Mouse (Mus musculus) limb, embryonic 13.5 days (tissue): ENCODE measurements at regions not wholly inside any gene's neighbourhood (a gene's known extent, or its start where the extent isn't known, plus 50 kb on each side); places are given as distances from the start of the nearest gene placed in this dataset.

Experiments used
- ATAC-seq: fragments of 200-750 bp; cut with Nextera tagmentation; 2 replicates; pipeline ENCODE4 v1.8.0; 2017; ENCODE audit warnings: low read depth, moderate number of reproducible peaks, moderate TSS enrichment; ENCODE audit not compliant: low FRiP score
- H3K27ac ChIP-seq: fragments of 300-500 bp; sonication (generic); 2 replicates; pipeline ENCODE4 v1.5.1; 2015; ENCODE audit warnings: inconsistent platforms, mild to moderate bottlenecking, moderate library complexity
- H3K27me3 ChIP-seq: fragments of 300-500 bp; sonication (generic); 2 replicates; pipeline ENCODE4 v1.6.1; 2015; ENCODE audit warnings: mild to moderate bottlenecking, inconsistent platforms
- H3K36me3 ChIP-seq: fragments of 300-500 bp; sonication (generic); 2 replicates; pipeline ENCODE4 v1.6.1; 2015; ENCODE audit warnings: inconsistent platforms, mild to moderate bottlenecking, moderate library complexity
- H3K4me1 ChIP-seq: fragments of 300-500 bp; sonication (generic); 2 replicates; pipeline ENCODE4 v1.6.1; 2015; ENCODE audit warnings: inconsistent platforms
- H3K4me2 ChIP-seq: fragments of 300-500 bp; sonication (generic); replicated peaks from 2 replicates; pipeline ENCODE4 v1.6.1; 2015; ENCODE audit warnings: inconsistent platforms, mild to moderate bottlenecking, moderate library complexity
- H3K4me3 ChIP-seq: fragments of 300-500 bp; sonication (generic); 2 replicates; pipeline ENCODE4 v1.5.1; 2015; ENCODE audit warnings: moderate library complexity, mild to moderate bottlenecking, inconsistent platforms
- H3K9ac ChIP-seq: fragments of 300-500 bp; sonication (generic); 2 replicates; pipeline ENCODE4 v1.6.1; 2015; ENCODE audit warnings: mild to moderate bottlenecking, inconsistent platforms
- H3K9me3 ChIP-seq: fragments of 300-500 bp; sonication (generic); 2 replicates; pipeline ENCODE4 v1.6.1; 2016; ENCODE audit warnings: inconsistent platforms
- WGBS: fragments of 180-500 bp; shearing (Covaris S2); methylation state at CpG from one replicate; pipeline ENCODE4 v1.1.7; 2015; 5-methylcytosine and 5-hydroxymethylcytosine counted together

DNA sequence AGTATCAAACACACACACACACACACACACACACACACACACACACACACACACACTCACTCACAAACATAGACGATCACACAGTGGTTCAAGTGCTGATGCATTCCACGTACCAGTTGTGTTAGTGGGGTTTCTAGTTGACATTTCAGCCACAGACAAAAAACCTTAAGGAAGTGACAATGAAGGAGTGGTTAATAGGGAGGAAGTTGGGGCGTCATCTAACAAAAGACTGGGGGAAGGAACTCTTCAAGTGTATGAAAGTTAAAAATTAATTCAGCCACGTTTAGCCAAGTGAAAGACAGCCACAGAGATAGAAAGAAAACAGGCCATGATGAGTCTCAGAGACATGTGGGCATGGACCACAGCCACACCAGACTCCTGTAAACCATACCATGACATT is 316.1 kb upstream of the Slc24a5 start:
- no peak overlapping the region for H3K27ac ChIP-seq
- no peak overlapping the region for H3K9ac ChIP-seq
- no peaks in the 10 kb centered on the region for H3K36me3 ChIP-seq
- WGBS: 70% methylated on average over 4 of the region's 4 CpGs
- no peak for ATAC-seq
- H3K4me3 ChIP-seq: no peak overlapping the region
- 0 out of 2 replicates have a peak, but pooled peaks cover 3% of the 10 kb centered on the region for H3K9me3 ChIP-seq
- H3K27me3 ChIP-seq: no peaks in the 10 kb centered on the region
- no peak overlapping the region for H3K4me2 ChIP-seq
- no peaks in the 10 kb centered on the region for H3K4me1 ChIP-seq

- Histone ChIP-seq H3K4me3 (no peak overlapping the region), H3K4me2 (no peak overlapping the region), H3K27ac (no peak overlapping the region), H3K4me1 (no peaks in the 10 kb centered on the region), H3K27me3 (no peaks in the 10 kb centered on the region), H3K9ac (no peak overlapping the region), H3K36me3 (no peaks in the 10 kb centered on the region), H3K9me3 (0 out of 2 replicates have a peak, but pooled peaks cover 3% of the 10 kb centered on the region)
- no peak for ATAC-seq
- 83% methylated on average over 5 of the region's 5 CpGs for WGBS
These were observed 314.2 kb upstream of the Slc24a5 start for GRCm38 (mm10) chr2:124753717-124754116.

DNA sequence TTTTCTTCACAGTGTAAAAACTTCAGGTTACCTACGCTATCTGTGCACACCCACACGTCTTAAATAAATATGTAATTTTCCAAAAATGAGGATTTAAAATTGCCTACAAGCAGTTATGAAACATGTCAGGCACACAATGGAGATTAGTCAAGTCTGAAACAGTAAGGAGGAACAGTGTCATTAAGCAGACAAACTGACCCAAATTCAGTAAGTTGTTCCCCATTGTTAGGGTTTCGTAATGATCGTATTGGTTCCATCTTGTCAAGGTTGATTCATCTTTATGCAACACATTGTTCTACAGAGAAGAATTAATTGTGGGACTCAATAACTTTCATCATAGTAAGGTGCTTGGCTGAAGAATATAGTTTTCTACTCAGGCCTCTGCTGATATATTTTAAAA is 312.7 kb upstream of the Slc24a5 start:
- Histone ChIP-seq H3K9me3 (0 out of 2 replicates have a peak, but pooled peaks cover 3% of the 10 kb centered on the region), H3K36me3 (no peaks in the 10 kb centered on the region), H3K4me3 (no peak overlapping the region), H3K27ac (no peak overlapping the region), H3K4me2 (no peak overlapping the region), H3K27me3 (no peaks in the 10 kb centered on the region), H3K4me1 (no peaks in the 10 kb centered on the region), H3K9ac (no peak overlapping the region)
- WGBS: 94% methylated on average over 4 of the region's 4 CpGs
- ATAC-seq: no peak

DNA sequence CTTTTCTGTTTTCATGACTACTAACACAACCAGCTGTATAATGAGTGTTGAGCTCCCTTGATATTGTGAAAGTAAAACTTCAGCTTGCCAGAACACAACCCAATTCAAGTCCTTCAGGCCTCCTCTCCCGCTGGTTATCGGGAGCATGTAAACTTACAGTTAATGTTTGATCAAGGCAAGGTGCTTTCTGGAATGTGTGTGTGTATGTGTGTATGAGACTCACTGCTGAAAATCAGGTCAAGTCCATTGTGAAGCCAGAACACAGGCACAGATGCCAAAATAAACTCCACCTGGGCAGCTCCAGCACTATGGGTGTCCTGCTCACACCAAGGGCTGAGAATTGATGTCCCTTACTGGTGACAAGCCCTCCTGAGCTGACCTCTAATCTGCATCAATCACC is 308.9 kb upstream of the Slc24a5 start:
- Histone ChIP-seq H3K4me2 (no peak overlapping the region), H3K27ac (no peak overlapping the region), H3K9me3 (no peaks in the 10 kb centered on the region), H3K4me1 (no peaks in the 10 kb centered on the region), H3K4me3 (no peak overlapping the region), H3K9ac (no peak overlapping the region), H3K36me3 (no peaks in the 10 kb centered on the region), H3K27me3 (no peaks in the 10 kb centered on the region)
- WGBS: 81% methylated on average over 2 of the region's 2 CpGs
- ATAC-seq: no peak

- Histone ChIP-seq H3K4me2 (no peak overlapping the region), H3K27ac (no peak overlapping the region), H3K4me3 (no peak overlapping the region), H3K36me3 (no peaks in the 10 kb centered on the region), H3K9ac (no peak overlapping the region), H3K27me3 (no peaks in the 10 kb centered on the region), H3K9me3 (no peaks in the 10 kb centered on the region), H3K4me1 (no peaks in the 10 kb centered on the region)
- no peak for ATAC-seq
- WGBS: 64% methylated on average over 7 of the region's 7 CpGs
These were observed 304.3 kb upstream of the Slc24a5 start for GRCm38 (mm10) chr2:124763650-124764049.

DNA sequence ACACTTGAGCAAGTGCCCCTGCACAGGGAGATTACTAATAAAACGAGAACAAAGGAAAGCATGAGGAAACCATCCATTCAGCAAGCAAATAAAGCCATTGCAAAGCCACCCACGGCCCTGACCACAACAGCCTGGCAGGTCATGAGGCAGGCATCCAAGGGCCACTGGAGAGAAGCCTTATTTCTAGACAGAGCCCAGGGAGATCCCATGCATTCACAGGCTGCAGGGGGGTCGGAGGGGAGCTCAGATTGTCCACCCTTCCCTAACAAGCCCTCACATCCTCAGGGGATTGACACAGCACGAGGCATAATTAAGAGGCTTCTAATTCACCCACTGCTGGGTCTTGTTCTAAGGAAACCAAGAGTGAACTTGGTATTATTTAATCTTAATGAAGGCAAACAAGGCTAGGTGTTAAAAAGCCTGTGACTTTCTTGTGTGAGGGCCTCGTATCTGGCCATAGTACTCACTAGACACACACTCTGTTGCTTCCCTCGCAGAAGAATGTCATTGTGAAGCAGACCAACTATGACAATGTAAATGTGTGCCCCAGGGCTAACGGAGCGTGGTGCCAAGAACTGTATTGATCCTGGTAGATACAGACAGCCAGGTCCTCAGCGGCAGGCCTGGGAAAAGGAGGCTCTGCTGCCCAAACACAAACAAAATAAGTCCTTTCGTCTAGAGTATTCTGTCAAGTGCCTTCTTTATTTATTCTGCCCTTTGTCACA is 303.6 kb upstream of the Slc24a5 start:
- Histone ChIP-seq H3K9me3 (no peaks in the 10 kb centered on the region), H3K4me1 (no peaks in the 10 kb centered on the region), H3K36me3 (no peaks in the 10 kb centered on the region), H3K27ac (no peak overlapping the region), H3K9ac (no peak overlapping the region), H3K4me2 (no peak overlapping the region), H3K4me3 (no peak overlapping the region), H3K27me3 (no peaks in the 10 kb centered on the region)
- no peak for ATAC-seq
- WGBS: 61% methylated on average over 10 of the region's 10 CpGs

- no peaks in the 10 kb centered on the region for H3K27me3 ChIP-seq
- H3K36me3 ChIP-seq: no peaks in the 10 kb centered on the region
- no peaks in the 10 kb centered on the region for H3K4me1 ChIP-seq
- H3K9ac ChIP-seq: no peak overlapping the region
- ATAC-seq: no peak
- WGBS: 93% methylated on average over 6 of the region's 6 CpGs
- no peak overlapping the region for H3K4me2 ChIP-seq
- H3K27ac ChIP-seq: no peak overlapping the region
- no peak overlapping the region for H3K4me3 ChIP-seq
- no peaks in the 10 kb centered on the region for H3K9me3 ChIP-seq
These were observed 298.5 kb upstream of the Slc24a5 start for GRCm38 (mm10) chr2:124769267-124769967.

- Histone ChIP-seq H3K9ac (no peak overlapping the region), H3K4me1 (no peaks in the 10 kb centered on the region), H3K4me2 (no peak overlapping the region), H3K27me3 (no peaks in the 10 kb centered on the region), H3K9me3 (no peaks in the 10 kb centered on the region), H3K36me3 (no peaks in the 10 kb centered on the region), H3K4me3 (no peak overlapping the region), H3K27ac (no peak overlapping the region)
- no peak for ATAC-seq
- 80% methylated on average over 2 of the region's 2 CpGs for WGBS
These were observed 297.9 kb upstream of the Slc24a5 start for GRCm38 (mm10) chr2:124770028-124770427.

- no peak overlapping the region for H3K27ac ChIP-seq
These were observed 295.7 kb upstream of the Slc24a5 start for GRCm38 (mm10) chr2:124772055-124772708.

DNA sequence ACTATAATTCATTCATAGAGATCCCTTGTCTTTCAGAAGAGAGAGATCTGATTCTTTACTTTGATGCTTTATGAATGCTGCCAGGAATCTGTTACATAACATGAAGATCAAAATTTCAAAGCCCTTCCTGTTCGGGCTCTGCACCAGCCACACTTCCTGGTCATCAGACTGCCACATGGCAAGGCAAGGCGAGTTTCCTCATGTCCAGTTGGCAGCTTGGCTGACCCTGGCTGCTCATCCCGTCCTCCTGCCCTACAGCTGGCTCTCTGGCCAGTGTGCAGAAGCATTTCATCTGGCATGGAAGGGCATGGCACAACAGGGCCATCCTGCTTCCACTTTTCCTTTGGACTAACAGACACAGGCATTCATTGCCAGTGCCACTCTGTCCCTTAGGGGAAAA is 292.2 kb upstream of the Slc24a5 start:
- Histone ChIP-seq H3K4me1 (no peaks in the 10 kb centered on the region; the same call in 1 of the 2 replicates), H3K4me2 (no peak overlapping the region), H3K4me3 (no peak overlapping the region), H3K27me3 (no peaks in the 10 kb centered on the region), H3K9me3 (no peaks in the 10 kb centered on the region), H3K36me3 (no peaks in the 10 kb centered on the region), H3K27ac (no peak overlapping the region), H3K9ac (no peak overlapping the region)
- WGBS: 68% methylated on average over 3 of the region's 3 CpGs
- ATAC-seq: no peak

More at GRCm38 (mm10) chr2:124772055-124772708, 295.7 kb upstream of the Slc24a5 start:
- Histone ChIP-seq H3K36me3 (no peaks in the 10 kb centered on the region), H3K27me3 (no peaks in the 10 kb centered on the region), H3K9ac (no peak overlapping the region), H3K4me3 (no peak overlapping the region), H3K4me2 (no peak overlapping the region), H3K9me3 (no peaks in the 10 kb centered on the region), H3K4me1 (no peaks in the 10 kb centered on the region)
- WGBS: 49% methylated on average over 11 of the region's 11 CpGs
- no peak for ATAC-seq

GRCm38 (mm10) chr2:124792633-124793036 is 275.3 kb upstream of the Slc24a5 start:
- no peaks in the 10 kb centered on the region for H3K9me3 ChIP-seq
- no peaks in the 10 kb centered on the region for H3K4me1 ChIP-seq
- 47% methylated on average over 7 of the region's 7 CpGs for WGBS
- H3K4me2 ChIP-seq: no peak overlapping the region
- no peak overlapping the region for H3K9ac ChIP-seq
- H3K27ac ChIP-seq: no peak overlapping the region
- peak; percentile 69 for ATAC-seq
- no peak overlapping the region for H3K4me3 ChIP-seq
- H3K36me3 ChIP-seq: no peaks in the 10 kb centered on the region
- no peaks in the 10 kb centered on the region for H3K27me3 ChIP-seq

DNA sequence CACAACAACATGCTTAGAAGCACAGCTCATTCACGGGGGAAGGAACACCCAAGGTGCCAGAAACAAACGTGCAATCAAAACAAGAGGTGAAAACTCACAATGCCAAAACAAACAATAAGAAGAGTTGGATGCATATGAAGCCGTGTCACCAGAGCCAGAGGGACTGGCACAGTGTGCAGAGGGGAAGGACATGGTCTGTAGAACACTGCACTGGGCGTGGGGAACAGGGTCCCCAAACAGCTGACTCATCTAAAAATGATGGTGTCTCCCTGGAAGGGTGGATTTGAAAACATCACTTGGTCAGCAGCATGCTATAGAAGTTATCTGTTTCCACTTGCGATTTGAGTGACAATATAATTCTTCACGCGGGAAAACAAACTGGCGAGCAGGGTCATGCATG is 256.2 kb upstream of the Slc24a5 start:
- Histone ChIP-seq H3K4me1 (peaks cover 8% of the 10 kb centered on the region), H3K4me2 (no peak overlapping the region), H3K27me3 (no peaks in the 10 kb centered on the region), H3K27ac (no peak overlapping the region), H3K9me3 (peaks cover 4% of the 10 kb centered on the region; the same call in 1 of the 2 replicates), H3K36me3 (no peaks in the 10 kb centered on the region), H3K9ac (no peak overlapping the region), H3K4me3 (no peak overlapping the region)
- no peak for ATAC-seq
- 79% methylated on average over 8 of the region's 8 CpGs for WGBS
